Mouse (Mus musculus): ENCODE data around the gene Gpr108.

Gene Gpr108

GRCm38 (mm10) chr17:57211501-57211900 lies 36.7 kb downstream of the Gpr108 start:
- peak; percentile 72 for DNase-seq (ENCODE audit: low read depth, low spot score)

- no peak for DNase-seq (ENCODE audit: low read depth, low spot score)
These were observed 38.9 kb downstream of the Gpr108 start for GRCm38 (mm10) chr17:57209330-57209729.

- no peak for DNase-seq (ENCODE audit: low read depth, low spot score)
These were observed 40.3 kb downstream of the Gpr108 start for GRCm38 (mm10) chr17:57207938-57208337.

- no peak for DNase-seq (ENCODE audit: low read depth, low spot score)
These were observed 46.2 kb downstream of the Gpr108 start for GRCm38 (mm10) chr17:57201841-57202724.

- no peak for DNase-seq (ENCODE audit: low read depth, low spot score)
These were observed 50.0 kb downstream of the Gpr108 start for GRCm38 (mm10) chr17:57198252-57198651.

GRCm38 (mm10) chr17:57195326-57196010 lies 52.8 kb downstream of the Gpr108 start:
- no peak for DNase-seq (ENCODE audit: low read depth, low spot score)

- no peak for DNase-seq (ENCODE audit: low read depth, low spot score)
These were observed 53.5 kb downstream of the Gpr108 start for GRCm38 (mm10) chr17:57194771-57195170.

- no peak for DNase-seq (ENCODE audit: low read depth, low spot score)
These were observed 54.2 kb downstream of the Gpr108 start, which contains the start of gene Tnfsf14 for GRCm38 (mm10) chr17:57194041-57194507. TSS of gene Tnfsf14 (minus strand) at chr17:57194177.

GRCm38 (mm10) chr17:57188510-57189192 lies 59.6 kb downstream of the Gpr108 start:
- DNase-seq (ENCODE audit: low read depth, low spot score) = no peak

GRCm38 (mm10) chr17:57185641-57186040 lies 62.6 kb downstream of the Gpr108 start:
- no peak for DNase-seq (ENCODE audit: low read depth, low spot score)

All from R1 (cell line).